Mouse (Mus musculus) MEL (cell line): ENCODE data around the gene Efna3. TPM values are rescaled to one million over a fixed set of nuclear protein-coding genes. Genes with fewer than 3 reads are reported as not detected.
A peak's percentile ranks its signal among the peaks of the same experiment; 100 is the strongest.

Experiments
- DNase-seq: peaks from one replicate; pipeline ENCODE4 v3.0.0; 2011; ENCODE audit warnings: low read depth, low spot score
- H3K27ac ChIP-seq: 2 replicates; pipeline ENCODE4 v1.5.1; 2012; ENCODE audit warnings: low read depth, mild to moderate bottlenecking, control low read depth, low read length, moderate library complexity; ENCODE audit not compliant: control insufficient read depth
- H3K27me3 ChIP-seq, 2 experiments: fragments of 150-350 bp in 1 of 2; sonication (generic) in 1 of 2; 2 replicates each; pipeline ENCODE4 v1.6.1; 2012; ENCODE audit warnings: low read length in 2 of 2, mild to moderate bottlenecking in 2 of 2, improper control_type of control experiment in 1 of 2, moderate library complexity in 1 of 2; ENCODE audit not compliant: insufficient read depth in 2 of 2, control insufficient read depth in 1 of 2
- H3K36me3 ChIP-seq, 2 experiments: 2 replicates each; pipeline ENCODE4 v1.6.1; 2012 to 2014; ENCODE audit warnings: low read length in 2 of 2, improper control_type of control experiment in 1 of 2, inconsistent platforms in 1 of 2, mild to moderate bottlenecking in 1 of 2; ENCODE audit not compliant: insufficient read depth in 2 of 2, control insufficient read depth in 1 of 2
- H3K4me1 ChIP-seq, 2 experiments: fragments of 150-350 bp in 1 of 2; sonication (generic) in 1 of 2; 2 replicates each; pipeline ENCODE4 v1.6.1; 2012; ENCODE audit warnings: low read length in 2 of 2, improper control_type of control experiment in 1 of 2, mild to moderate bottlenecking in 1 of 2; ENCODE audit not compliant: insufficient read depth in 2 of 2, control insufficient read depth in 1 of 2
- H3K4me3 ChIP-seq, 2 experiments: fragments of 150-350 bp in 1 of 2; sonication (generic) in 1 of 2; 2 replicates each; pipeline ENCODE4 v1.5.1; 2012; ENCODE audit warnings: low read depth in 2 of 2, low read length in 2 of 2, mild to moderate bottlenecking in 2 of 2, moderate library complexity in 2 of 2, control low read depth in 1 of 2, improper control_type of control experiment in 1 of 2; ENCODE audit not compliant: control insufficient read depth in 1 of 2, insufficient read depth in 1 of 2
- H3K79me2 ChIP-seq: 2 replicates; pipeline ENCODE4 v1.6.1; 2012; ENCODE audit warnings: mild to moderate bottlenecking, low read length, moderate library complexity; ENCODE audit not compliant: control insufficient read depth, poor library complexity, insufficient read depth
- H3K9ac ChIP-seq: 2 replicates; pipeline ENCODE4 v1.6.1; 2012; ENCODE audit warnings: low read depth, mild to moderate bottlenecking, control low read depth, low read length, moderate library complexity; ENCODE audit not compliant: control insufficient read depth, poor library complexity, severe bottlenecking
- H3K9me3 ChIP-seq: fragments of 150-350 bp; sonication (generic); replicated peaks from 2 replicates; pipeline ENCODE4 v1.6.1; 2012; ENCODE audit warnings: mild to moderate bottlenecking, low read length, improper control_type of control experiment, moderate library complexity; ENCODE audit not compliant: insufficient read depth
- BHLHE40 ChIP-seq: IDR thresholded peaks from 2 replicates; pipeline ENCODE4 v1.6.1; 2012; ENCODE audit warnings: low read depth, mild to moderate bottlenecking, inconsistent platforms, low read length, improper control_type of control experiment, borderline replicate concordance
- CHD1 ChIP-seq: IDR thresholded peaks from 2 replicates; pipeline ENCODE4 v1.6.1; 2012; ENCODE audit warnings: low read depth, mild to moderate bottlenecking, inconsistent platforms, low read length, improper control_type of control experiment
- CTCF ChIP-seq, 3 experiments: IDR thresholded peaks in 2 of 3; conservative IDR thresholded peaks in 1 of 3; 2 replicates each; pipeline ENCODE4 v1.5.1; 2011 to 2012; ENCODE audit warnings: low read length in 3 of 3, low read depth in 2 of 3, mild to moderate bottlenecking in 2 of 3, improper control_type of control experiment in 1 of 3, inconsistent platforms in 1 of 3, mixed read lengths in 1 of 3, moderate library complexity in 1 of 3; ENCODE audit not compliant: control insufficient read depth in 1 of 3, insufficient read depth in 1 of 3, poor library complexity in 1 of 3, severe bottlenecking in 1 of 3
- ELF1 ChIP-seq: IDR thresholded peaks from 2 replicates; pipeline ENCODE4 v1.6.1; 2014; ENCODE audit warnings: low read depth, mild to moderate bottlenecking, inconsistent platforms, low read length, improper control_type of control experiment, moderate library complexity
- EP300 ChIP-seq, 2 experiments: IDR thresholded peaks; 2 replicates each; pipeline ENCODE4 v1.6.1; 2011; ENCODE audit warnings: improper control_type of control experiment in 2 of 2, low read length in 2 of 2, low read depth in 1 of 2, mild to moderate bottlenecking in 1 of 2
- GATA1 ChIP-seq: IDR thresholded peaks from 2 replicates; pipeline ENCODE4 v1.6.1; 2011; ENCODE audit warnings: low read depth, low read length, improper control_type of control experiment
- JUND ChIP-seq: IDR thresholded peaks from 2 replicates; pipeline ENCODE4 v1.6.1; 2011; ENCODE audit warnings: low read depth, mild to moderate bottlenecking, improper control_type of control experiment, low read length
- KAT2A ChIP-seq: conservative IDR thresholded peaks from 2 replicates; pipeline ENCODE4 v1.6.1; 2012; ENCODE audit warnings: low read depth, low read length, improper control_type of control experiment, inconsistent platforms
- MAX ChIP-seq: IDR thresholded peaks from 2 replicates; pipeline ENCODE4 v1.6.1; 2011; ENCODE audit warnings: low read length, improper control_type of control experiment
- MXI1 ChIP-seq: IDR thresholded peaks from 2 replicates; pipeline ENCODE4 v1.6.1; 2011; ENCODE audit warnings: mild to moderate bottlenecking, low read depth, low read length, improper control_type of control experiment
- NELFE ChIP-seq: IDR thresholded peaks from 2 replicates; pipeline ENCODE4 v1.6.1; 2011; ENCODE audit warnings: low read depth, low read length, improper control_type of control experiment
- POLR2AphosphoS5 ChIP-seq: IDR thresholded peaks from 2 replicates; pipeline ENCODE4 v1.6.1; 2012; ENCODE audit warnings: low read depth, borderline replicate concordance, mild to moderate bottlenecking, inconsistent platforms, low read length, moderate library complexity, mixed read lengths
- SMC3 ChIP-seq: IDR thresholded peaks from 2 replicates; pipeline ENCODE4 v1.6.1; 2011; ENCODE audit warnings: low read depth, low read length, improper control_type of control experiment
- TAL1 ChIP-seq: IDR thresholded peaks from 2 replicates; pipeline ENCODE4 v1.6.1; 2012; ENCODE audit warnings: mild to moderate bottlenecking, inconsistent platforms, low read length, moderate library complexity, mixed read lengths
- TBP ChIP-seq: IDR thresholded peaks from 2 replicates; pipeline ENCODE4 v1.8.0; 2011; ENCODE audit warnings: low read depth, low read length, improper control_type of control experiment
- TCF12 ChIP-seq: IDR thresholded peaks from 2 replicates; pipeline ENCODE4 v1.6.1; 2014; ENCODE audit warnings: low read depth, mild to moderate bottlenecking, inconsistent platforms, low read length, improper control_type of control experiment, moderate library complexity
- UBTF ChIP-seq: IDR thresholded peaks from 2 replicates; pipeline ENCODE4 v1.6.1; 2012; ENCODE audit warnings: low read depth, mild to moderate bottlenecking, inconsistent platforms, low read length, improper control_type of control experiment, moderate library complexity, borderline replicate concordance; ENCODE audit not compliant: insufficient read depth
- USF1 ChIP-seq: IDR thresholded peaks from 2 replicates; pipeline ENCODE4 v1.6.1; 2014; ENCODE audit warnings: low read depth, mild to moderate bottlenecking, inconsistent platforms, low read length, improper control_type of control experiment, moderate library complexity
- polyA plus RNA-seq, 2 experiments: library from polyadenylated mRNA; stranded (reverse) in 1 of 2; unstranded in 1 of 2; fragments of >175 nt in 1 of 2; fragments of >200 nt in 1 of 2; gene quantifications; 2 replicates each; pipeline versions ENCODE4 v1.2.1 to v1.2.4; 2012; ENCODE audit warnings: low replicate concordance in 2 of 2, low read depth in 1 of 2; ENCODE audit not compliant: insufficient read length in 2 of 2, insufficient read depth in 1 of 2, missing spikeins in 1 of 2
- total RNA-seq: library from RNA; depleted of rRNA; stranded (reverse); fragments of 300-350 nt; gene quantifications from 2 replicates; pipeline ENCODE4 v1.2.3, GENCODE M21; 2012

The Efna3 gene
- total and polyA plus RNA-seq, 3 experiments, result 0.54 to 1.2 TPM; not detected in 1

DNA sequence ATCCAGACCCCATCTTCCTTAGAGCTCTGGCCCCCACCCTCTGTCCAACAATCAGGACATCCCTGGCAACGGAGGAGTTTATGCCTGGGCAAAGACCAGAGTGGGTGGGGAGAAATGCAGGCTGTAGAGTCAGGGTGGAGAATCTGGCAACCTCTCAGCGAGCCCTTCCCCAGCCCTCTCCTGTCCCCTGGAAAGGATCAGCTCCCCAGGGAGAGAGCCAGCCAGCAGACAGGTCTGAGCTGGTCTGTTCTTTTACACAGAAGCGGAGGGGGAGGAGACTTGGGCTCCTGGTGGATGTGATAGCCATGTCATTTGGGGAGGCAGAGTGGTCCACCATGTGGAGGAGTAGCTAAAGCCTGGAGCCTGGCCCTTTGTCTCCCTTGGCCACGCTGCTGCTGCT is 5.9 kb upstream of the Efna3 start:
- H3K4me1 ChIP-seq, result peaks cover 6 to 12% of the 10 kb centered on the region in 2 experiments
- H3K9ac ChIP-seq, result no peak overlapping the region
- H3K27ac ChIP-seq, result no peak overlapping the region
- no peak for TF ChIP-seq MXI1
- peaks cover 7 to 12% of the 10 kb centered on the region in 2 experiments; a peak in 2 of 4 replicates for H3K27me3 ChIP-seq
- no peak overlapping the region for H3K4me3 ChIP-seq
- no peak for DNase-seq
- no peaks in the 10 kb centered on the region for H3K9me3 ChIP-seq
- 0 out of 4 replicates have a peak, but pooled peaks cover 0 to 4% of the 10 kb centered on the region in 2 experiments for H3K36me3 ChIP-seq
- H3K79me2 ChIP-seq, result no peaks in the 10 kb centered on the region

DNA sequence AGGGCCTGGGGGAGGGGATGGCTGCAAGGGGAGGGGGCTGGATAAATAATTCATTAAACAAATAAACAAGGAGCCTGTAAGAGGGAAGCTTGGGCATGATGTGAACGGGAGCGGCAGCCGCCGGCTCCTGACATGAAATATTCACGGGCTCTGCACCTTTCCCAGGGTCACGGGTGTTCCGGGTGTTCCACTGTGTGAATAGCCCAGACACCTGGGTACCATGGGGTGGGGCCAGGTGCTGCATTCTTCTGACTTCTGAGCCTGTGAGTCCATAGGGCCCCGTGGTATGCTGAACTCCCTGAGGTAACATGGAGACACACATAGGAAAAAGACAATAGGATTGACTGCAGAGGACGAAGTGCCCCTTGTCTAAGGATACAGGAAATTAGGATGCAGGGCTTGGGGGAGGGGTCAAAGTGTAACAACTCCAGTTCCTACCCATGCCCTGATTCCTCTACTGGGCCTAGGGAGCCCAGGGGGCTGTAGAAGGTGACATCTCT is 4.7 kb upstream of the Efna3 start:
- H3K4me1 ChIP-seq, result peaks cover 6 to 13% of the 10 kb centered on the region in 2 experiments
- H3K27me3 ChIP-seq, result peaks cover 7 to 12% of the 10 kb centered on the region in 2 experiments; a peak in 2 of 4 replicates
- H3K9me3 ChIP-seq, result no peaks in the 10 kb centered on the region
- no peak overlapping the region for H3K4me3 ChIP-seq
- no peak for DNase-seq
- H3K79me2 ChIP-seq, result no peaks in the 10 kb centered on the region
- H3K36me3 ChIP-seq, result 0 out of 4 replicates have a peak, but pooled peaks cover 0 to 4% of the 10 kb centered on the region in 2 experiments
- no peak overlapping the region for H3K9ac ChIP-seq
- H3K27ac ChIP-seq, result no peak overlapping the region
- no peak for TF ChIP-seq TAL1
- no peak for TF ChIP-seq UBTF
- no peak for TF ChIP-seq USF1
- TF ChIP-seq SMC3, result no peak
- TF ChIP-seq ELF1, result no peak
- no peak for TF ChIP-seq CHD1
- no peak for TF ChIP-seq MAX
- no peak for TF ChIP-seq EP300 (IDR thresholded peaks at IDR 0.05; ENCODE audit: low read depth in 1 of 2, low read length in 2 of 2)
- TF ChIP-seq NELFE, result no peak
- TF ChIP-seq, all 39 proteins: peak for 0

DNA sequence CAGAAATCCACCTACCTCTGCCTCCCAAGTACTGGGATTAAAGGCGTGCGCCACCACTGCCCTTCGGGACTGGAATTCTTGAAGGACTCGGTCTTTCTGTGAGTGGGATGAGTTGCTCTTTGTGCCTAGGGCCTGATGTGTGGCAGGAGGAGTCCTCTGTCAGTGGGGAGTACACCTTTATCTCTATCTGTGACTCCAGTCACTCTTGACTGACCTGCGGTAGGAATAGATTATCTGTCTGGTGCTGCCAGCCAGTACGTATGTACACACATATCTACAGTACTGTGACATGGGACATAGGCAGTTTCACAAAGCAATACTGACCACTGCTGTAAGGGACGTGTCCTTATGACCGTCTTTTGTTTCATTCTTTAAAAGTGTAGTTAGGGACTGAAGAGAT is 3.1 kb upstream of the Efna3 start:
- peak; percentile 30 for DNase-seq
- H3K79me2 ChIP-seq, result no peaks in the 10 kb centered on the region
- TF ChIP-seq GATA1, result peak; percentile 59
- no peak for TF ChIP-seq BHLHE40
- 0 out of 2 replicates have a peak, but pooled peaks have one; percentile 39 for TF ChIP-seq TCF12
- no peak for TF ChIP-seq CTCF (IDR thresholded peaks at IDR 0.05 in 2 of 3, conservative IDR thresholded peaks at IDR 0.05 in 1 of 3; ENCODE audit: control insufficient read depth in 1 of 3, insufficient read depth in 1 of 3, low read depth in 2 of 3, low read length in 3 of 3, poor library complexity in 1 of 3, severe bottlenecking in 1 of 3)
- TF ChIP-seq JUND, result no peak
- no peak for TF ChIP-seq POLR2AphosphoS5
- TF ChIP-seq EP300 (IDR thresholded peaks at IDR 0.05; ENCODE audit: low read depth in 1 of 2, low read length in 2 of 2), result peak in 1 of 2 experiments; percentile 32; a peak in 1 of 4 replicates
- TF ChIP-seq MAX, result no peak
- TF ChIP-seq TBP, result 0 out of 2 replicates have a peak, but pooled peaks have one; percentile 60
- TF ChIP-seq KAT2A, result no peak

More for the DNA sequence above, 3.1 kb upstream of the Efna3 start:
- H3K27ac ChIP-seq, result no peak overlapping the region
- H3K36me3 ChIP-seq, result no peaks in the 10 kb centered on the region
- no peak overlapping the region for H3K9ac ChIP-seq
- H3K9me3 ChIP-seq, result no peaks in the 10 kb centered on the region
- H3K4me3 ChIP-seq, result no peak overlapping the region
- peaks cover 7 to 10% of the 10 kb centered on the region in 2 experiments for H3K4me1 ChIP-seq
- H3K27me3 ChIP-seq, result peaks cover 17 to 20% of the 10 kb centered on the region in 2 experiments
